Mouse (Mus musculus) bone marrow, adult 2 months (tissue): ENCODE results near the gene Met.

Source experiments
- CTCF ChIP-seq: fragments of 200-500 bp; IDR thresholded peaks from 2 replicates; pipeline ENCODE4 v1.5.1; 2011; ENCODE audit warnings: low read length, control low read depth; ENCODE audit not compliant: control insufficient read depth, insufficient read depth
- POLR2A ChIP-seq: fragments of 200-500 bp; IDR thresholded peaks from 2 replicates; pipeline ENCODE4 v1.6.1; 2011; ENCODE audit warnings: low read depth, mild to moderate bottlenecking, control low read depth, low read length, borderline replicate concordance; ENCODE audit not compliant: control insufficient read depth

GRCm38 (mm10) chr6:17568702-17569352 is 105.2 kb downstream of the Met start:
- no peak for TF ChIP-seq CTCF
- no peak for TF ChIP-seq POLR2A
